24 mouse cellular contexts compared by ENCODE assay signal in genomic region chr4:62825256-62825655, GRCm38 (mm10).
DNase-seq lines count a peak whose midpoint lies in the region; ATAC-seq lines count a peak whose summit lies in the region.
"Had no signal": no experiment of that assay in that cellular context is flagged by ENCODE, and none has a peak within 500 bp of the region (broad histone marks: within the 10 kb centered on the region; RNA-seq: fewer than 3 reads in every experiment).

No protein-coding gene starts in this region.

- no peak overlapping the region for H3K4me3 ChIP-seq in heart, embryonic 10.5 days
- no peak overlapping the region for H3K4me3 ChIP-seq in midbrain, embryonic 13.5 days (replicated peaks)
- H3K4me3 ChIP-seq in midbrain, embryonic 11.5 days (ENCODE audit: low read depth, low read length) = no peak overlapping the region
- H3K4me3 ChIP-seq in limb, embryonic 13.5 days = no peak overlapping the region
- no peak overlapping the region for H3K4me3 ChIP-seq in neural tube, embryonic 14.5 days (ENCODE audit: low read depth, low read length)
- H3K4me3 ChIP-seq: heart, adult 2 months; intestine, embryonic 15.5 days; liver, embryonic 13.5 days had no signal

- H3K9ac ChIP-seq in midbrain, embryonic 13.5 days (replicated peaks) = no peak overlapping the region
- no peak overlapping the region for H3K9ac ChIP-seq in midbrain, embryonic 11.5 days (ENCODE audit: low read length)
- no peak overlapping the region for H3K9ac ChIP-seq in limb, embryonic 13.5 days
- H3K9ac ChIP-seq in neural tube, embryonic 14.5 days (replicated peaks; ENCODE audit: low read depth, low read length) = no peak overlapping the region
- H3K9ac ChIP-seq: intestine, embryonic 15.5 days; liver, embryonic 13.5 days had no signal

- H3K9me3 ChIP-seq in heart, embryonic 10.5 days = no peaks in the 10 kb centered on the region
- no peaks in the 10 kb centered on the region for H3K9me3 ChIP-seq in midbrain, embryonic 13.5 days
- H3K9me3 ChIP-seq in midbrain, embryonic 11.5 days (ENCODE audit: control insufficient read depth, low read length) = no peaks in the 10 kb centered on the region
- no peaks in the 10 kb centered on the region for H3K9me3 ChIP-seq in limb, embryonic 13.5 days
- no peaks in the 10 kb centered on the region for H3K9me3 ChIP-seq in neural tube, embryonic 14.5 days (ENCODE audit: control insufficient read depth, low read length)
- H3K9me3 ChIP-seq: intestine, embryonic 15.5 days; liver, embryonic 13.5 days had no signal

- intact Hi-C loops in heart, postnatal 14 days (cut with DNase I) = no loop called here

- ATAC-seq in midbrain, embryonic 13.5 days = no peak
- ATAC-seq in midbrain, embryonic 11.5 days (ENCODE audit: low FRiP score) = no peak
- no peak for ATAC-seq in limb, embryonic 13.5 days (ENCODE audit: low FRiP score, low read depth)
- no peak for ATAC-seq in neural tube, embryonic 14.5 days (ENCODE audit: low read depth)
- ATAC-seq: activated CD4-positive, CD25-positive, alpha-beta regulatory T cell, adult 4 months; intestine, embryonic 15.5 days had no signal

- H3K27me3 ChIP-seq in heart, embryonic 10.5 days (ENCODE audit: insufficient read depth, poor library complexity, severe bottlenecking) = no peaks in the 10 kb centered on the region
- H3K27me3 ChIP-seq in midbrain, embryonic 13.5 days = no peaks in the 10 kb centered on the region
- no peaks in the 10 kb centered on the region for H3K27me3 ChIP-seq in midbrain, embryonic 11.5 days (ENCODE audit: control insufficient read depth, insufficient read depth, low read length)
- no peaks in the 10 kb centered on the region for H3K27me3 ChIP-seq in limb, embryonic 13.5 days
- H3K27me3 ChIP-seq in neural tube, embryonic 14.5 days (ENCODE audit: control insufficient read depth, insufficient read depth, low read length) = no peaks in the 10 kb centered on the region
- H3K27me3 ChIP-seq: intestine, embryonic 15.5 days; liver, embryonic 13.5 days had no signal

- DNase-seq in heart, embryonic 10.5 days (ENCODE audit: low spot score) = peak; percentile 67
- DNase-seq in heart, postnatal 14 days = no peak
- DNase-seq in midbrain, embryonic 11.5 days (ENCODE audit: low spot score, missing footprints) = no peak
- no peak for DNase-seq in right cerebral cortex, postnatal 25 days
- DNase-seq: adrenal gland, adult 8-10 months; cerebellum, adult 11-12 months; cerebellum, postnatal 10 days; gastrocnemius, postnatal 25 days; heart, adult 2 months; heart, postnatal 4 days; kidney, adult 8-10 months; kidney, postnatal 10 days; left cerebral cortex, postnatal 4 days; liver, embryonic 13.5 days; lung, adult 2 months; lung, postnatal 14 days; retina, postnatal 1 day; right cerebral cortex, postnatal 4 days; thymus, postnatal 14 days had no signal

- H3K36me3 ChIP-seq in heart, embryonic 10.5 days = no peaks in the 10 kb centered on the region
- H3K36me3 ChIP-seq in midbrain, embryonic 13.5 days = no peaks in the 10 kb centered on the region
- no peaks in the 10 kb centered on the region for H3K36me3 ChIP-seq in midbrain, embryonic 11.5 days (ENCODE audit: control insufficient read depth, insufficient read depth, low read length)
- no peaks in the 10 kb centered on the region for H3K36me3 ChIP-seq in limb, embryonic 13.5 days
- no peaks in the 10 kb centered on the region for H3K36me3 ChIP-seq in neural tube, embryonic 14.5 days (ENCODE audit: control insufficient read depth, insufficient read depth, low read length)
- H3K36me3 ChIP-seq: intestine, embryonic 15.5 days; liver, embryonic 13.5 days had no signal

- no peaks in the 10 kb centered on the region for H3K4me1 ChIP-seq in heart, embryonic 10.5 days
- H3K4me1 ChIP-seq in midbrain, embryonic 13.5 days (replicated peaks) = peaks cover 10% of the 10 kb centered on the region
- H3K4me1 ChIP-seq in midbrain, embryonic 11.5 days (ENCODE audit: control insufficient read depth, insufficient read depth, low read length) = no peaks in the 10 kb centered on the region
- peaks cover 29% of the 10 kb centered on the region for H3K4me1 ChIP-seq in limb, embryonic 13.5 days
- peaks cover 13% of the 10 kb centered on the region; the same call in 1 of the 2 replicates for H3K4me1 ChIP-seq in neural tube, embryonic 14.5 days (ENCODE audit: control insufficient read depth, insufficient read depth, low read length)
- H3K4me1 ChIP-seq: intestine, embryonic 15.5 days; liver, embryonic 13.5 days had no signal

- WGBS in heart, embryonic 10.5 days = 68% methylated on average over 5 of the region's 5 CpGs
- 87% methylated on average over 5 of the region's 5 CpGs for WGBS in midbrain, embryonic 13.5 days
- WGBS in midbrain, embryonic 11.5 days = 92% methylated on average over 5 of the region's 5 CpGs
- WGBS in limb, embryonic 13.5 days = 63% methylated on average over 5 of the region's 5 CpGs
- WGBS in neural tube, embryonic 14.5 days = 71% methylated on average over 5 of the region's 5 CpGs

- no peak overlapping the region for H3K4me2 ChIP-seq in midbrain, embryonic 13.5 days (replicated peaks)
- H3K4me2 ChIP-seq in midbrain, embryonic 11.5 days = no peak overlapping the region
- H3K4me2 ChIP-seq in limb, embryonic 13.5 days (replicated peaks) = no peak overlapping the region
- no peak overlapping the region for H3K4me2 ChIP-seq in neural tube, embryonic 14.5 days (ENCODE audit: low read depth, low read length)
- H3K4me2 ChIP-seq: intestine, embryonic 15.5 days; liver, embryonic 13.5 days had no signal

- H3K27ac ChIP-seq in heart, embryonic 10.5 days = no peak overlapping the region
- 0 out of 2 replicates have a peak overlapping the region, but pooled peaks have one; percentile 51 for H3K27ac ChIP-seq in midbrain, embryonic 13.5 days
- H3K27ac ChIP-seq in midbrain, embryonic 11.5 days (ENCODE audit: low read depth, low read length) = no peak overlapping the region
- peak overlapping the region; percentile 78 for H3K27ac ChIP-seq in limb, embryonic 13.5 days
- H3K27ac ChIP-seq in neural tube, embryonic 14.5 days (ENCODE audit: low read depth, low read length) = peak overlapping the region; percentile 55; the same call in 1 of the 2 replicates
- H3K27ac ChIP-seq: heart, adult 2 months; intestine, embryonic 15.5 days; liver, embryonic 13.5 days had no signal

Comparison
In these comparisons a context has a peak if more than half of its experiments do, and no peak if none do; other contexts are left out.
1. H3K27ac ChIP-seq: peak in midbrain, embryonic 13.5 days (single experiment), limb, embryonic 13.5 days (single experiment) and neural tube, embryonic 14.5 days (single experiment); none in heart, embryonic 10.5 days (single experiment) and midbrain, embryonic 11.5 days (single experiment).